8 mouse cellular contexts compared by ENCODE assay signal in genomic region chr13:119430164-119430563, GRCm38 (mm10). TPM values are rescaled to one million over a fixed set of nuclear protein-coding genes. Genes with fewer than 3 reads are reported as not detected.
DNase-seq lines count a peak whose midpoint lies in the region; ATAC-seq and TF ChIP-seq lines count a peak whose summit lies in the region.

No protein-coding gene starts in this region.

- H3K9me3 ChIP-seq in heart, embryonic 10.5 days = no peaks in the 10 kb centered on the region
- no peaks in the 10 kb centered on the region for H3K9me3 ChIP-seq in CH12.LX (replicated peaks; ENCODE audit: low read length)
- H3K9me3 ChIP-seq in embryonic facial prominence, embryonic 12.5 days = no peaks in the 10 kb centered on the region
- H3K9me3 ChIP-seq in kidney, embryonic 14.5 days (ENCODE audit: control insufficient read depth, low read length) = no peaks in the 10 kb centered on the region
- H3K9me3 ChIP-seq in midbrain, embryonic 13.5 days = no peaks in the 10 kb centered on the region

- peak overlapping the region; percentile 99 for H3K4me2 ChIP-seq in CH12.LX (ENCODE audit: insufficient read depth, low read depth, poor library complexity, severe bottlenecking)
- H3K4me2 ChIP-seq in embryonic facial prominence, embryonic 12.5 days (replicated peaks) = peak overlapping the region; percentile 70
- H3K4me2 ChIP-seq in kidney, embryonic 14.5 days (replicated peaks; ENCODE audit: low read depth, low read length) = peak overlapping the region; percentile 63
- H3K4me2 ChIP-seq in midbrain, embryonic 13.5 days (replicated peaks) = peak overlapping the region; percentile 69

- dilution Hi-C loops in CH12.LX (cut with MboI; ENCODE audit: extremely low pct_ligation_motif_present, extremely low pct_unique_long_range_greater_than_20kb, low sequenced_read_pairs) = no loop called here

- ATAC-seq in embryonic facial prominence, embryonic 12.5 days (ENCODE audit: insufficient number of reproducible peaks, insufficient read depth, low FRiP score, low TSS enrichment) = no peak
- ATAC-seq in kidney, embryonic 14.5 days (ENCODE audit: low FRiP score, low TSS enrichment) = no peak
- ATAC-seq in midbrain, embryonic 13.5 days = no peak

- 24% methylated on average over 8 of the region's 8 CpGs for WGBS in heart, embryonic 10.5 days
- whole genome bisulfite sequencing in embryonic facial prominence, embryonic 12.5 days = 21% methylated on average over 8 of the region's 8 CpGs
- WGBS in kidney, embryonic 14.5 days = 18% methylated on average over 8 of the region's 8 CpGs
- WGBS in midbrain, embryonic 13.5 days = 20% methylated on average over 8 of the region's 8 CpGs

- peak overlapping the region; percentile 100 for H3K27ac ChIP-seq in heart, embryonic 10.5 days
- H3K27ac ChIP-seq in CH12.LX (ENCODE audit: insufficient read depth, low read depth) = no peak overlapping the region
- H3K27ac ChIP-seq in embryonic facial prominence, embryonic 12.5 days = peak overlapping the region; percentile 100
- H3K27ac ChIP-seq in kidney, embryonic 14.5 days (ENCODE audit: low read depth, low read length) = peak overlapping the region; percentile 98; the same call in 1 of the 2 replicates
- peak overlapping the region; percentile 99 for H3K27ac ChIP-seq in midbrain, embryonic 13.5 days

- peak overlapping the region; percentile 98 for H3K4me3 ChIP-seq in heart, embryonic 10.5 days
- H3K4me3 ChIP-seq in CH12.LX (replicated peaks in 1 of 3; ENCODE audit: low read depth in 2 of 3, low read length in 2 of 3, poor library complexity in 1 of 3) = peak overlapping the region in 2 of 3 experiments; percentile 56 to 85
- H3K4me3 ChIP-seq in embryonic facial prominence, embryonic 12.5 days = peak overlapping the region; percentile 97
- peak overlapping the region; percentile 96 for H3K4me3 ChIP-seq in kidney, embryonic 14.5 days (ENCODE audit: low read length)
- H3K4me3 ChIP-seq in midbrain, embryonic 13.5 days (replicated peaks) = peak overlapping the region; percentile 98

- no peak for TF ChIP-seq POLR2A in CH12.LX (IDR thresholded peaks at IDR 0.05; ENCODE audit: low read depth, low read length)

- H3K36me3 ChIP-seq in heart, embryonic 10.5 days = peaks cover 29% of the 10 kb centered on the region; the same call in 1 of the 2 replicates
- H3K36me3 ChIP-seq in CH12.LX (replicated peaks in 1 of 2; ENCODE audit: control insufficient read depth in 1 of 2, insufficient read depth in 1 of 2, low read length in 1 of 2) = peaks cover 0 to 35% of the 10 kb centered on the region in 2 experiments
- H3K36me3 ChIP-seq in embryonic facial prominence, embryonic 12.5 days = no peaks in the 10 kb centered on the region; the same call in 1 of the 2 replicates
- H3K36me3 ChIP-seq in kidney, embryonic 14.5 days (ENCODE audit: control insufficient read depth, insufficient read depth, low read length) = peaks cover 16% of the 10 kb centered on the region; the same call in 1 of the 2 replicates
- H3K36me3 ChIP-seq in midbrain, embryonic 13.5 days = peaks cover 10% of the 10 kb centered on the region

- peak overlapping the region; percentile 99 for H3K9ac ChIP-seq in CH12.LX (ENCODE audit: insufficient read depth, low read depth)
- peak overlapping the region; percentile 100 for H3K9ac ChIP-seq in embryonic facial prominence, embryonic 12.5 days
- peak overlapping the region; percentile 99 for H3K9ac ChIP-seq in kidney, embryonic 14.5 days (ENCODE audit: low read depth, low read length)
- peak overlapping the region; percentile 100 for H3K9ac ChIP-seq in midbrain, embryonic 13.5 days (replicated peaks)

- H3K4me1 ChIP-seq in heart, embryonic 10.5 days = no peaks in the 10 kb centered on the region
- peaks cover 7 to 42% of the 10 kb centered on the region in 2 experiments for H3K4me1 ChIP-seq in CH12.LX (ENCODE audit: control insufficient read depth in 1 of 2, insufficient read depth in 2 of 2)
- peaks cover 14% of the 10 kb centered on the region for H3K4me1 ChIP-seq in embryonic facial prominence, embryonic 12.5 days
- peaks cover 16% of the 10 kb centered on the region for H3K4me1 ChIP-seq in kidney, embryonic 14.5 days (ENCODE audit: control insufficient read depth, insufficient read depth, low read length)
- peaks cover 35% of the 10 kb centered on the region for H3K4me1 ChIP-seq in midbrain, embryonic 13.5 days (replicated peaks)

- H3K79me2 ChIP-seq in CH12.LX (replicated peaks; ENCODE audit: control insufficient read depth, extremely low read depth, insufficient read depth, poor library complexity, severe bottlenecking) = peaks cover 46% of the 10 kb centered on the region

- in situ Hi-C loops in CH12.LX (cut with MboI; ENCODE audit: low pct_ligation_motif_present, low pct_unique_long_range_greater_than_20kb, low sequenced_read_pairs) = no loop called here

- no peaks in the 10 kb centered on the region for H3K27me3 ChIP-seq in heart, embryonic 10.5 days (ENCODE audit: insufficient read depth, poor library complexity, severe bottlenecking)
- H3K27me3 ChIP-seq in CH12.LX (replicated peaks) = peaks cover 2% of the 10 kb centered on the region
- H3K27me3 ChIP-seq in embryonic facial prominence, embryonic 12.5 days = no peaks in the 10 kb centered on the region
- no peaks in the 10 kb centered on the region for H3K27me3 ChIP-seq in kidney, embryonic 14.5 days (ENCODE audit: control insufficient read depth, insufficient read depth, low read length)
- H3K27me3 ChIP-seq in midbrain, embryonic 13.5 days = no peaks in the 10 kb centered on the region

- no peak for TF ChIP-seq RAD21 in CH12.LX (IDR thresholded peaks at IDR 0.05; ENCODE audit: low read depth, low read length)

- no peak for DNase-seq in heart, embryonic 10.5 days (ENCODE audit: low spot score)
- DNase-seq in heart, postnatal 4 days = no peak
- DNase-seq in CH12.LX (ENCODE audit: extremely low read depth) = no peak
- no peak for DNase-seq in layer of hippocampus, postnatal 25 days (ENCODE audit: extremely low spot score in 1 of 2, low spot score in 1 of 2)
- no peak for DNase-seq in adrenal gland, adult 8-10 months

- TF ChIP-seq EP300 in CH12.LX (IDR thresholded peaks at IDR 0.05; ENCODE audit: low read length) = no peak

- no peak for TF ChIP-seq CTCF in CH12.LX (conservative IDR thresholded peaks at IDR 0.05 in 1 of 2, IDR thresholded peaks at IDR 0.05 in 1 of 2; ENCODE audit: low read depth in 2 of 2, low read length in 2 of 2)

TF ChIP-seq in CH12.LX, 34 proteins besides CTCF, POLR2A, EP300 and RAD21 (continues in another document):
- TF ChIP-seq SMC3 (IDR thresholded peaks at IDR 0.05; ENCODE audit: low read depth, low read length) (no peak), JUND (conservative IDR thresholded peaks at IDR 0.05; ENCODE audit: low read depth, low read length) (no peak), IRF4 (IDR thresholded peaks at IDR 0.05; ENCODE audit: low read depth, low read length) (no peak)

RNA-seq across cellular contexts. Expression of gene Paip1, which starts 1.8 kb away (rescaled TPM):
- 29.8 and 37.5 TPM in 2 replicates for polyA plus RNA-seq in heart, embryonic 10.5 days (2016; fragmentation: Nextera tagmentation; extraction: Ambion mirVana)
- 100 to 1,000 TPM; 115 to 119 TPM for total RNA-seq in heart, postnatal 4 days (2021)
- total RNA-seq in CH12.LX (2012; rRNA removed) (25.7 and 29.2 TPM in 2 replicates), CH12.LX (2014; rRNA removed) (53.2 and 55.7 TPM in 2 replicates)
- polyA plus RNA-seq in CH12.LX (2012; ENCODE audit: insufficient read length, low read depth) = 37.5 and 44.7 TPM in 2 replicates
- 104 and 105 TPM in 2 replicates for polyA plus RNA-seq in embryonic facial prominence, embryonic 12.5 days (2016; fragmentation: Nextera tagmentation; extraction: Ambion mirVana)
- 91.4 and 101 TPM in 2 replicates for polyA plus RNA-seq in kidney, embryonic 14.5 days (2014; fragmentation: Nextera tagmentation; extraction: Ambion mirVana)
- polyA plus RNA-seq in midbrain, embryonic 13.5 days (2015; fragmentation: Nextera tagmentation; extraction: Ambion mirVana) = 197 and 243 TPM in 2 replicates
- total RNA-seq in layer of hippocampus, postnatal 25 days (2021) = 100 to 1,000 TPM; 101 to 103 TPM
- total RNA-seq in adrenal gland, adult 8-10 months (2022) = 100 to 1,000 TPM; 137 to 191 (median 143) TPM

RNA-seq across cellular contexts. Expression of gene 4833420G17Rik, which starts 32.4 kb away (rescaled TPM):
- polyA plus RNA-seq in heart, embryonic 10.5 days (2016; fragmentation: Nextera tagmentation; extraction: Ambion mirVana) = 38.8 and 40.7 TPM in 2 replicates
- total RNA-seq in heart, postnatal 4 days (2021) = 10 to 100 TPM; 14.1 to 16.3 TPM
- 24.8 and 26.0 TPM in 2 replicates for total RNA-seq in CH12.LX (2012; rRNA removed)
- total RNA-seq in CH12.LX (2014; rRNA removed) = 35.9 and 41.1 TPM in 2 replicates
- 35.1 and 39.1 TPM in 2 replicates for polyA plus RNA-seq in CH12.LX (2012; ENCODE audit: insufficient read length, low read depth)
- polyA plus RNA-seq in embryonic facial prominence, embryonic 12.5 days (2016; fragmentation: Nextera tagmentation; extraction: Ambion mirVana) = 90.3 and 92.9 TPM in 2 replicates
- polyA plus RNA-seq in kidney, embryonic 14.5 days (2014; fragmentation: Nextera tagmentation; extraction: Ambion mirVana) = 56.7 and 74.0 TPM in 2 replicates
- 121 and 128 TPM in 2 replicates for polyA plus RNA-seq in midbrain, embryonic 13.5 days (2015; fragmentation: Nextera tagmentation; extraction: Ambion mirVana)
- total RNA-seq in layer of hippocampus, postnatal 25 days (2021) = 10 to 100 TPM; 23.2 to 28.0 TPM
- total RNA-seq in adrenal gland, adult 8-10 months (2022) = 10 to 100 TPM; 17.2 to 34.5 (median 21.5) TPM

RNA-seq across cellular contexts. Expression of gene Tmem267, which starts 57.7 kb away (rescaled TPM):
- polyA plus RNA-seq in heart, embryonic 10.5 days (2016; fragmentation: Nextera tagmentation; extraction: Ambion mirVana) = 0.96 and 1.3 TPM in 2 replicates
- total RNA-seq in heart, postnatal 4 days (2021) = 1 to 10 TPM; 7.6 to 9.0 TPM
- 9.2 and 10.9 TPM in 2 replicates for total RNA-seq in CH12.LX (2012; rRNA removed)
- total RNA-seq in CH12.LX (2014; rRNA removed) = 26.0 and 28.9 TPM in 2 replicates
- 26.8 and 31.3 TPM in 2 replicates for polyA plus RNA-seq in CH12.LX (2012; ENCODE audit: insufficient read length, low read depth)
- polyA plus RNA-seq in embryonic facial prominence, embryonic 12.5 days (2016; fragmentation: Nextera tagmentation; extraction: Ambion mirVana) = 1.3 and 1.5 TPM in 2 replicates
- polyA plus RNA-seq in kidney, embryonic 14.5 days (2014; fragmentation: Nextera tagmentation; extraction: Ambion mirVana) = 1.3 and 2.2 TPM in 2 replicates
- polyA plus RNA-seq in midbrain, embryonic 13.5 days (2015; fragmentation: Nextera tagmentation; extraction: Ambion mirVana) = 3.0 and 4.2 TPM in 2 replicates
- total RNA-seq in layer of hippocampus, postnatal 25 days (2021) = 10 to 100 TPM; 28.3 to 32.9 TPM
- 10 to 100 TPM in 2 of 4 experiments, 1 to 10 TPM in 2; 8.5 to 12.5 (median 10.9) TPM for total RNA-seq in adrenal gland, adult 8-10 months (2022)

RNA-seq across cellular contexts. Expression of gene 3110070M22Rik, which starts 58.0 kb away (rescaled TPM):
- 0.95 and 1.2 TPM in 2 replicates for polyA plus RNA-seq in heart, embryonic 10.5 days (2016; fragmentation: Nextera tagmentation; extraction: Ambion mirVana)
- total RNA-seq in heart, postnatal 4 days (2021) = 1 to 10 TPM; 1.3 to 2.0 TPM
- total RNA-seq in CH12.LX (2012; rRNA removed) = 1.6 and 1.9 TPM in 2 replicates
- total RNA-seq in CH12.LX (2014; rRNA removed) = 1.0 and 1.7 TPM in 2 replicates
- 1.4 and 1.5 TPM in 2 replicates for polyA plus RNA-seq in CH12.LX (2012; ENCODE audit: insufficient read length, low read depth)
- 1.8 and 2.9 TPM in 2 replicates for polyA plus RNA-seq in embryonic facial prominence, embryonic 12.5 days (2016; fragmentation: Nextera tagmentation; extraction: Ambion mirVana)
- 1.2 and 2.1 TPM in 2 replicates for polyA plus RNA-seq in kidney, embryonic 14.5 days (2014; fragmentation: Nextera tagmentation; extraction: Ambion mirVana)
- 1.3 and 1.7 TPM in 2 replicates for polyA plus RNA-seq in midbrain, embryonic 13.5 days (2015; fragmentation: Nextera tagmentation; extraction: Ambion mirVana)
- total RNA-seq in layer of hippocampus, postnatal 25 days (2021) = 1 to 10 TPM; 2.7 to 4.1 TPM
- total RNA-seq in adrenal gland, adult 8-10 months (2022) = 1 to 10 TPM; 1.0 to 2.5 (median 2.0) TPM
